Mouse (Mus musculus): ENCODE data around the gene Hist1h2bh. TPM values are rescaled to one million over a fixed set of nuclear protein-coding genes. Genes with fewer than 3 reads are reported as not detected.
A peak's percentile ranks its signal among the peaks of the same experiment; 100 is the strongest.
"Not testable (repeated sequence)": the region's sequence is repeated elsewhere in the genome, so short reads cannot be mapped to it uniquely, and the experiment has no call there.

The Hist1h2bh gene
- polyA plus RNA-seq, 1 experiment from 2014 or later, result 0.94 TPM

GRCm38 (mm10) chr13:23554393-23554792 lies 11.2 kb upstream of the Hist1h2bh start:
- 18% methylated on average over 9 of the region's 9 CpGs for WGBS
- no peaks in the 10 kb centered on the region for H3K36me3 ChIP-seq (ENCODE audit: control insufficient read depth, insufficient read depth, low read length)
- peak overlapping the region; percentile 97 for H3K27ac ChIP-seq (ENCODE audit: low read length)
- no peaks in the 10 kb centered on the region for H3K27me3 ChIP-seq (replicated peaks; ENCODE audit: control insufficient read depth, insufficient read depth, low read length)
- ATAC-seq, result no peak
- H3K4me2 ChIP-seq (ENCODE audit: low read depth, low read length), result peak overlapping the region; percentile 83
- H3K9me3 ChIP-seq (ENCODE audit: control insufficient read depth, low read length), result no peaks in the 10 kb centered on the region
- peak overlapping the region; percentile 51 for H3K4me3 ChIP-seq (ENCODE audit: low read length)
- H3K4me1 ChIP-seq (ENCODE audit: control insufficient read depth, insufficient read depth, low read length), result peaks cover 12% of the 10 kb centered on the region
- peak overlapping the region; percentile 78 for H3K9ac ChIP-seq (ENCODE audit: low read depth, low read length)

- Histone ChIP-seq H3K27me3 (replicated peaks; ENCODE audit: control insufficient read depth, insufficient read depth, low read length) (no peaks in the 10 kb centered on the region), H3K4me3 (ENCODE audit: low read length) (no peak within 1 kb of the TSS), H3K9me3 (ENCODE audit: control insufficient read depth, low read length) (no peaks in the 10 kb centered on the region), H3K27ac (ENCODE audit: low read length) (peak within 1 kb of the TSS; percentile 97), H3K9ac (ENCODE audit: low read depth, low read length) (no peak within 1 kb of the TSS), H3K36me3 (ENCODE audit: control insufficient read depth, insufficient read depth, low read length) (no peaks in the 10 kb centered on the region), H3K4me2 (ENCODE audit: low read depth, low read length) (0 out of 2 replicates have a peak within 1 kb of the TSS, but pooled peaks have one; percentile 12), H3K4me1 (ENCODE audit: control insufficient read depth, insufficient read depth, low read length) (peaks cover 12% of the 10 kb centered on the region)
- no peak for ATAC-seq
Measured at GRCm38 (mm10) chr13:23552962-23553361, 9.8 kb upstream of the Hist1h2bh start, which contains the start of gene Hist1h1d. Gene Hist1h1d (plus strand): TSS chr13:23553262.

- Histone ChIP-seq H3K27me3 (replicated peaks; ENCODE audit: control insufficient read depth, insufficient read depth, low read length) (no peaks in the 10 kb centered on the region), H3K27ac (ENCODE audit: low read length) (peak overlapping the region; percentile 92), H3K4me2 (ENCODE audit: low read depth, low read length) (peak overlapping the region; percentile 65; the same call in 1 of the 2 replicates), H3K9ac (ENCODE audit: low read depth, low read length) (no peak overlapping the region), H3K4me1 (ENCODE audit: control insufficient read depth, insufficient read depth, low read length) (peaks cover 12% of the 10 kb centered on the region), H3K9me3 (ENCODE audit: control insufficient read depth, low read length) (no peaks in the 10 kb centered on the region), H3K4me3 (ENCODE audit: low read length) (peak overlapping the region; percentile 51), H3K36me3 (ENCODE audit: control insufficient read depth, insufficient read depth, low read length) (no peaks in the 10 kb centered on the region)
- 53% methylated on average over 8 of the region's 8 CpGs for WGBS
- no peak for ATAC-seq
Measured at GRCm38 (mm10) chr13:23551931-23552914, 9.0 kb upstream of the Hist1h2bh start.

DNA sequence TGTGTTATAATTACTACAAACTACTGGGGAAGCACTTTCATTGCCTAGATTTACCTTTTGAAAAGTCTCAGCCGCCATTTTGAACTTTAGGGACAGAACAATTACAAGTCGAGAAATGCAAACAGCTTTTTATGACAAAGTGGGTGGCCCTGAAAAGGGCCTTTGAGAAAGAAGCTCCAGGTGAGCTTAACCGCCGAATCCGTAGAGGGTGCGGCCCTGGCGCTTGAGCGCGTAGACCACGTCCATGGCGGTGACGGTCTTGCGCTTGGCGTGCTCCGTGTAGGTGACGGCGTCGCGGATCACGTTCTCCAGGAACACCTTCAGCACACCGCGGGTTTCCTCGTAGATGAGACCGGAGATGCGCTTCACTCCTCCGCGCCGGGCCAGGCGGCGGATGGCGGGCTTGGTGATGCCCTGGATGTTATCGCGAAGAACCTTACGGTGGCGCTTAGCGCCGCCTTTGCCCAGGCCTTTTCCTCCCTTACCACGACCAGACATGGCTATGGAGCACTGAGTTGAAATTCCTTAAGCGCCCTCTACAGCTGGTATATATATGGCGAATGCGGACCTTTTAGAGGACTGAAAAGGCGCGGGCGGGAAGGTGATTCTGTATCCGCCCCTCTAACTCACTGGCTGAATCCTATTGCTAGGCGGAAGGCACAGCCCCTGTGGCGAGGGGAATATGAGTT lies 8.1 kb upstream of the Hist1h2bh start, which contains the start of gene Hist1h4f:
Hist1h4f (minus strand) TSS at position 503 of the 689 bp plus-strand sequence.
- ATAC-seq, result peak; percentile 82
- Histone ChIP-seq H3K27ac (ENCODE audit: low read length) (peak within 1 kb of the TSS; percentile 92), H3K4me3 (ENCODE audit: low read length) (peak within 1 kb of the TSS; percentile 51), H3K9ac (ENCODE audit: low read depth, low read length) (peak within 1 kb of the TSS; percentile 67), H3K4me2 (ENCODE audit: low read depth, low read length) (peak within 1 kb of the TSS; percentile 65)
- not testable (repeated sequence) for H3K9me3 ChIP-seq (ENCODE audit: control insufficient read depth, low read length); H3K4me1 ChIP-seq (ENCODE audit: control insufficient read depth, insufficient read depth, low read length); H3K27me3 ChIP-seq (replicated peaks; ENCODE audit: control insufficient read depth, insufficient read depth, low read length); H3K36me3 ChIP-seq (ENCODE audit: control insufficient read depth, insufficient read depth, low read length)
- WGBS, result under 1% methylated on average over 47 of the region's 47 CpGs

DNA sequence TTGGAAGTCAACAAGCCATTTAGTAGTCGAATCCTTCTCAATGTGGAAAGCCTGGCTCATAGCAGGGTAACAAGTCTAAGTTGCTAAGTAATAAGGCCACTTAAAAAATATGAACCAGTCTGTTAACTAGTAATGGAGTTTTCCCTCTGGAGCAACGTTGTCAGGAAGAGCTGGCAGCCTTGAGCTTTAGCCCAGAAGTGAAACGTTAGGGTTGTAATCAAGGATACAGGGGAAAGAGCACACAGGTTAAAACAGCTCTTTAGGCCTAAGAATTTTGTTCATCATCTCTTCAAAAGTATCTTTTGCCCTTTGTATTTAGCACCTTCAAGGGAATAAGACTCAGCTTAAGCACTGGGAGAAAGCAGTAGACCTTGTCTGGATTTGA lies 7.6 kb upstream of the Hist1h2bh start:
- no peaks in the 10 kb centered on the region for H3K9me3 ChIP-seq (ENCODE audit: control insufficient read depth, low read length)
- peak overlapping the region; percentile 92 for H3K27ac ChIP-seq (ENCODE audit: low read length)
- peak overlapping the region; percentile 67 for H3K9ac ChIP-seq (ENCODE audit: low read depth, low read length)
- 3% methylated on average over 3 of the region's 3 CpGs for WGBS
- no peak for ATAC-seq
- peak overlapping the region; percentile 65 for H3K4me2 ChIP-seq (ENCODE audit: low read depth, low read length)
- H3K27me3 ChIP-seq (replicated peaks; ENCODE audit: control insufficient read depth, insufficient read depth, low read length), result no peaks in the 10 kb centered on the region
- H3K36me3 ChIP-seq (ENCODE audit: control insufficient read depth, insufficient read depth, low read length), result no peaks in the 10 kb centered on the region
- peak overlapping the region; percentile 51 for H3K4me3 ChIP-seq (ENCODE audit: low read length)
- peaks cover 8% of the 10 kb centered on the region; the same call in 1 of the 2 replicates for H3K4me1 ChIP-seq (ENCODE audit: control insufficient read depth, insufficient read depth, low read length)

DNA sequence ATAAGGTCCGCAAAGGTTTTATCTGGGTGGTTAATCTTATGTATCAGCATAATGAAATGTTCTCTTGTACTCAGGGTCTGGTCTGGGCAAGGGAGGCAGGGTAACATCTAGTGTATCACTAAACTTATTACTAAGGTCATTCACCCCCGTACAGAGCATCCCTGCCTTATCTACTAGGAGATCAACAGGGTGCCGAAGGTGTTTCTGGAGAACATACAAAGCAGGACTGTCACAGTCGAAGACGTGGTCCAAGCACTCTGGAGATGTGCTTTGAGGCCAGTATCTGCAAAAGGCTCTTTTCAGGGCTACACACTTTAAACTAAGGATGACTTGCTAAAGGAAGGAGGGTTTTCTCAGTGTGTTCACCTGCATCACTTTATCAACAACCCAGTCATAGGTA lies 3.5 kb upstream of the Hist1h2bh start:
- H3K4me1 ChIP-seq (ENCODE audit: control insufficient read depth, insufficient read depth, low read length), result 0 out of 2 replicates have a peak, but pooled peaks cover 5% of the 10 kb centered on the region
- H3K9me3 ChIP-seq (ENCODE audit: control insufficient read depth, low read length), result no peaks in the 10 kb centered on the region
- 74% methylated on average over 5 of the region's 5 CpGs for WGBS
- H3K9ac ChIP-seq (ENCODE audit: low read depth, low read length), result no peak overlapping the region
- no peaks in the 10 kb centered on the region for H3K27me3 ChIP-seq (replicated peaks; ENCODE audit: control insufficient read depth, insufficient read depth, low read length)
- H3K4me2 ChIP-seq (ENCODE audit: low read depth, low read length), result no peak overlapping the region
- H3K27ac ChIP-seq (ENCODE audit: low read length), result no peak overlapping the region
- no peaks in the 10 kb centered on the region for H3K36me3 ChIP-seq (ENCODE audit: control insufficient read depth, insufficient read depth, low read length)
- ATAC-seq, result no peak
- no peak overlapping the region for H3K4me3 ChIP-seq (ENCODE audit: low read length)

DNA sequence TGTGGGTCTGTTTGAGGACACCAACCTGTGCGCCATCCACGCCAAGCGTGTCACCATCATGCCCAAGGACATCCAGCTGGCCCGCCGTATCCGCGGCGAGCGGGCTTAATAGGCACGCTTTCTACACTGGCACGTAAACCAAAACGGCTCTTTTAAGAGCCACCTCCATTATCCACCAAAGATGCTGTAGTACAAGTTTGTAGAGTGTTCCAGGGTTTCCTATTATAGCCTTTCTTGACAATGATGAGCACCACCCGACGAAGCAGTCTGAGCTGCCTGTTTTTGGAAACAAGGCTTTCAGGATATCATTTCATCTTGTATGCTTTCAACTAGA lies 1.6 kb upstream of the Hist1h2bh start:
- Histone ChIP-seq H3K9ac (ENCODE audit: low read depth, low read length) (peak overlapping the region; percentile 65), H3K27ac (ENCODE audit: low read length) (peak overlapping the region; percentile 87; the same call in 1 of the 2 replicates), H3K4me2 (ENCODE audit: low read depth, low read length) (peak overlapping the region; percentile 37; the same call in 1 of the 2 replicates), H3K4me3 (ENCODE audit: low read length) (peak overlapping the region; percentile 53)
- not testable (repeated sequence) for H3K9me3 ChIP-seq (ENCODE audit: control insufficient read depth, low read length); H3K36me3 ChIP-seq (ENCODE audit: control insufficient read depth, insufficient read depth, low read length); H3K27me3 ChIP-seq (replicated peaks; ENCODE audit: control insufficient read depth, insufficient read depth, low read length); H3K4me1 ChIP-seq (ENCODE audit: control insufficient read depth, insufficient read depth, low read length)
- ATAC-seq, result 0 out of 2 replicates have a peak, but pooled peaks have one; percentile 7
- WGBS, result 0% methylated on average over 11 of the region's 14 CpGs

DNA sequence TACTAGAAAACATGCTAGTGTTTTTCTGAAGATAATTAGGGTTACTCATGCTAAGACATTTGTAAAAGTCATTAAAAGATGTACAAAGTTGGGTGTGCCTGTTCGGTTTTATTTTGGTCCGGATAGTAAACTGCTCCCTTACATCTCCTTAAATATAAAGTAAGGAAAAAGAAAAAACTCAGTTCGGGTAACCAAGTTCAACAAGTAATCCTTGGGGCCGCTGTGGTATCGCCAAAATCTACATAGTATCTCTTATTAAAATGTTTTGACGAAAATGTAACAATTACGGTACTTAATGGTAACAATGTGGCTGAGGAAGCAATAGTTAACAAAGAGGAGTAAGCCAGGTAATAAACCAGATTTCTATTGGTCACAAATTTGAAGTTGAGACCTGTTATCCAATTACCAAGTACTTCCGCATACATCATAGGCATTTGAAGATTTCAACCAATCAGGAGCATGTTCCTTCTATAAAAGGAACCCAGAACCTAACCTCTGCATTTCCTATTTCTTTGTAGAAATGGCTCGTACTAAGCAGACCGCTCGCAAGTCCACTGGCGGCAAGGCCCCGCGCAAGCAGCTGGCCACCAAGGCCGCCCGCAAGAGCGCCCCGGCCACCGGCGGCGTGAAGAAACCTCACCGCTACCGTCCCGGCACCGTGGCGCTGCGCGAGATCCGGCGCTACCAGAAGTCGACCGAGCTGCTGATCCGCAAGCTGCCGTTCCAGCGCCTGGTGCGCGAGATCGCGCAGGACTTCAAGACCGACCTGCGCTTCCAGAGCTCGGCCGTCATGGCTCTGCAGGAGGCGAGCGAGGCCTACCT lies 984 bp upstream of the Hist1h2bh start, which contains the start of gene Hist1h3f:
Hist1h3f (plus strand) TSS at position 88 of the 822 bp plus-strand sequence.
- peak; percentile 89 for ATAC-seq
- H3K4me3 ChIP-seq (ENCODE audit: low read length), result peak within 1 kb of the TSS; percentile 53
- H3K27me3 ChIP-seq (replicated peaks; ENCODE audit: control insufficient read depth, insufficient read depth, low read length), result no peaks in the 10 kb centered on the region
- H3K9me3 ChIP-seq (ENCODE audit: control insufficient read depth, low read length), result no peaks in the 10 kb centered on the region
- H3K27ac ChIP-seq (ENCODE audit: low read length), result peak within 1 kb of the TSS; percentile 90
- under 1% methylated on average over 30 of the region's 45 CpGs for WGBS
- peak within 1 kb of the TSS; percentile 68 for H3K4me2 ChIP-seq (ENCODE audit: low read depth, low read length)
- no peaks in the 10 kb centered on the region for H3K4me1 ChIP-seq (ENCODE audit: control insufficient read depth, insufficient read depth, low read length)
- peak within 1 kb of the TSS; percentile 66 for H3K9ac ChIP-seq (ENCODE audit: low read depth, low read length)
- H3K36me3 ChIP-seq (ENCODE audit: control insufficient read depth, insufficient read depth, low read length), result no peaks in the 10 kb centered on the region

All from intestine, embryonic 16.5 days (tissue).